9 mouse cellular contexts compared by ENCODE assay signal in genomic region chr17:69157101-69157808, GRCm38 (mm10).
DNase-seq lines count a peak whose midpoint lies in the region; ATAC-seq and TF ChIP-seq lines count a peak whose summit lies in the region.
"Had no signal": no experiment of that assay in that cellular context is flagged by ENCODE, and none has a peak within 500 bp of the region (broad histone marks: within the 10 kb centered on the region; RNA-seq: fewer than 3 reads in every experiment).

No protein-coding gene starts in this region.

- under 1% methylated on average over 63 of the region's 66 CpGs for WGBS in embryonic facial prominence, embryonic 12.5 days
- WGBS in limb, embryonic 11.5 days, result 0% methylated on average over 44 of the region's 66 CpGs
- WGBS in midbrain, postnatal 0 days, result under 1% methylated on average over 35 of the region's 66 CpGs

- peaks cover 36% of the 10 kb centered on the region for H3K4me1 ChIP-seq in embryonic facial prominence, embryonic 12.5 days
- H3K4me1 ChIP-seq in limb, embryonic 11.5 days (ENCODE audit: control insufficient read depth, insufficient read depth, low read length), result no peaks in the 10 kb centered on the region
- H3K4me1 ChIP-seq in midbrain, postnatal 0 days (ENCODE audit: insufficient read depth, low read length), result no peaks in the 10 kb centered on the region; the same call in 1 of the 2 replicates

- ATAC-seq in embryonic facial prominence, embryonic 12.5 days (ENCODE audit: insufficient number of reproducible peaks, insufficient read depth, low FRiP score, low TSS enrichment), result peak; percentile 61
- ATAC-seq in limb, embryonic 11.5 days (ENCODE audit: insufficient number of reproducible peaks, low FRiP score, low TSS enrichment, low read depth), result peak; percentile 58
- peak; percentile 64 for ATAC-seq in midbrain, postnatal 0 days (ENCODE audit: low FRiP score)
- no peak for ATAC-seq in inflammation-experienced regulatory T-cells, adult 6 months

- H3K27ac ChIP-seq in embryonic facial prominence, embryonic 12.5 days, result peak overlapping the region; percentile 87
- peak overlapping the region; percentile 61 for H3K27ac ChIP-seq in limb, embryonic 11.5 days (replicated peaks; ENCODE audit: low read depth, low read length)
- peak overlapping the region; percentile 72 for H3K27ac ChIP-seq in midbrain, postnatal 0 days (ENCODE audit: low read depth, low read length)

- H3K27me3 ChIP-seq in embryonic facial prominence, embryonic 12.5 days, result no peaks in the 10 kb centered on the region
- H3K27me3 ChIP-seq in limb, embryonic 11.5 days (ENCODE audit: control insufficient read depth, insufficient read depth, low read length), result no peaks in the 10 kb centered on the region
- no peaks in the 10 kb centered on the region for H3K27me3 ChIP-seq in midbrain, postnatal 0 days (ENCODE audit: insufficient read depth, low read length)
- H3K27me3 ChIP-seq: CH12.LX had no signal

- intact Hi-C loops in heart, postnatal 25 days (cut with DNase I), result loop anchor here (10.0 kb wide), 1 partner anchor 188 kb away; no protein-coding TSS in a partner anchor

- H3K9ac ChIP-seq in embryonic facial prominence, embryonic 12.5 days, result peak overlapping the region; percentile 99
- peak overlapping the region; percentile 92 for H3K9ac ChIP-seq in limb, embryonic 11.5 days (ENCODE audit: low read length)
- peak overlapping the region; percentile 81 for H3K9ac ChIP-seq in midbrain, postnatal 0 days (replicated peaks; ENCODE audit: low read length, poor library complexity, severe bottlenecking)

- no peaks in the 10 kb centered on the region for H3K36me3 ChIP-seq in embryonic facial prominence, embryonic 12.5 days
- H3K36me3 ChIP-seq in limb, embryonic 11.5 days (ENCODE audit: control insufficient read depth, insufficient read depth, low read length), result no peaks in the 10 kb centered on the region
- no peaks in the 10 kb centered on the region for H3K36me3 ChIP-seq in midbrain, postnatal 0 days (ENCODE audit: insufficient read depth, low read length)

- TF ChIP-seq CTCF in midbrain, postnatal 0 days (IDR thresholded peaks at IDR 0.05), result no peak

- peak; percentile 90 for DNase-seq in heart, adult 11 months
- DNase-seq in heart, postnatal 25 days (ENCODE audit: low spot score), result no peak
- DNase-seq in adrenal gland, adult 2 months, result peak; percentile 27
- DNase-seq in heart, postnatal 4 days, result peak; percentile 39
- DNase-seq in limb, embryonic 11.5 days (ENCODE audit: low spot score), result peak; percentile 72
- DNase-seq in midbrain, postnatal 0 days (ENCODE audit: low spot score), result peak; percentile 37

- H3K4me3 ChIP-seq in embryonic facial prominence, embryonic 12.5 days, result peak overlapping the region; percentile 90
- peak overlapping the region; percentile 87 for H3K4me3 ChIP-seq in limb, embryonic 11.5 days (ENCODE audit: low read depth, low read length)
- peak overlapping the region; percentile 99 for H3K4me3 ChIP-seq in midbrain, postnatal 0 days (ENCODE audit: low read depth, low read length)

- peak overlapping the region; percentile 68 for H3K4me2 ChIP-seq in embryonic facial prominence, embryonic 12.5 days (replicated peaks)
- H3K4me2 ChIP-seq in limb, embryonic 11.5 days (ENCODE audit: low read depth, severe bottlenecking), result peak overlapping the region; percentile 59
- peak overlapping the region; percentile 83 for H3K4me2 ChIP-seq in midbrain, postnatal 0 days (ENCODE audit: low read depth, low read length, poor library complexity, severe bottlenecking)

- H3K9me3 ChIP-seq in embryonic facial prominence, embryonic 12.5 days, result no peaks in the 10 kb centered on the region
- no peaks in the 10 kb centered on the region for H3K9me3 ChIP-seq in limb, embryonic 11.5 days (ENCODE audit: control insufficient read depth, low read length)
- H3K9me3 ChIP-seq in midbrain, postnatal 0 days (ENCODE audit: low read length), result no peaks in the 10 kb centered on the region
